Mouse (Mus musculus) cortical plate, adult 2 months (tissue): Measurements from ENCODE around the gene Dtymk. TPM values are rescaled to one million over a fixed set of nuclear protein-coding genes. Genes with fewer than 3 reads are reported as not detected.

Experiments
- H3K27ac ChIP-seq: fragments of 200-500 bp; 2 replicates; pipeline ENCODE4 v1.5.1; 2012; ENCODE audit warnings: low read length, control low read depth, inconsistent platforms; ENCODE audit not compliant: insufficient read depth
- H3K4me1 ChIP-seq: fragments of 200-500 bp; 2 replicates; pipeline ENCODE4 v1.6.1; 2011; ENCODE audit warnings: low read length; ENCODE audit not compliant: control insufficient read depth, insufficient read depth
- H3K4me3 ChIP-seq: fragments of 200-500 bp; 2 replicates; pipeline ENCODE4 v1.5.1; 2011; ENCODE audit warnings: mild to moderate bottlenecking, low read length, control low read depth; ENCODE audit not compliant: insufficient read depth
- CTCF ChIP-seq: fragments of 200-500 bp; IDR thresholded peaks from 2 replicates; pipeline ENCODE4 v1.5.1; 2011; ENCODE audit warnings: mild to moderate bottlenecking, control low read depth, low read length; ENCODE audit not compliant: insufficient read depth; ENCODE audit errors: extremely low read depth
- POLR2A ChIP-seq: fragments of 200-500 bp; IDR thresholded peaks from 2 replicates; pipeline ENCODE4 v1.6.1; 2011; ENCODE audit warnings: mild to moderate bottlenecking, low read length, control low read depth; ENCODE audit not compliant: insufficient read depth; ENCODE audit errors: extremely low read depth
- polyA plus RNA-seq: library from polyadenylated mRNA; depleted of rRNA; stranded (reverse); fragments of >200 nt; gene quantifications from 2 replicates; pipeline ENCODE4 v1.2.3, GENCODE M21; 2012; rRNA removed

Dtymk gene
- polyA plus RNA-seq, 1 experiment, result 82.7 TPM

DNA sequence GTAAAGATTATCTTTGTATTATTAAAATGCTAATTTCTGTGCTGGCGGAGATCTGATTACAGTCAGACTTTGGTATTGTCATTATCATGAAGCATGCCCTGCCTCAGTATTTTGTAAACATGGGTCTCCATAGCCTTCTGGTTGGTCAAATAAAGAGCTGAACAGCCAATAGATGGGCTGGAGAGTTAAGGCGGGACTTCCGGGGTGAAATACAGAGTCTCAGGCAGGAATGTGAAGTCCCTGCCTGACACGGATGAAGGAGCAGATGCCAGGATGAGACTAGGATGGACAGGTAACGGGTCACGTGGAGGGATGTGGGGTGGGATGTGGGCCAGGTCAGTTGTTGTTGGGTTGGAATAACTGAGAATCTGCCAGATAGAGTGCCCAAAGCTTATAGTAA lies 50.4 kb downstream of the Dtymk start, which contains the start of gene Atg4b:
Gene Atg4b, plus strand, starts transcription at position 211 of the 400 bp plus-strand sequence.
- TF ChIP-seq CTCF (no peak), POLR2A (no peak)
- Histone ChIP-seq H3K4me3 (no peak within 1 kb of the TSS), H3K27ac (no peak within 1 kb of the TSS), H3K4me1 (no peaks in the 10 kb centered on the region; the same call in 1 of the 2 replicates)

DNA sequence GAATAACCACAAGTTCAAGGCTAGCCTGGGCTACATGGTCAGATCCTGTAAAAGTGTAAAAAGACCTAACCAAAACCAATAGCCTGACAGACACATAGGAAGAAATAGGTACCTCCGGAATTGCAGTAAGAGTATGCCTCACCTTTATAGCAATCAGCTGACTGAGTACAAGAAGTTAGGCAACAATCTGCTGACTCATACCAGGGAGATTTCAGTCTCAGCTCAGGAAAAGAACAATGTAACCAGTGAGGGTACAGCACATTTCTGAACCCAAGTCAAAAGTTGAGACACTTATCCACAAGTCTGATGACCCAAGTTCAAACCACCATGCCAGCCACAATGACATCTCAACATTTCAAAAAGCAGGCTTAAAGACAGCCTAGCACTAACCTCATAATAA lies 53.2 kb downstream of the Dtymk start:
- H3K4me3 ChIP-seq, result no peak overlapping the region
- H3K4me1 ChIP-seq, result no peaks in the 10 kb centered on the region; the same call in 1 of the 2 replicates
- no peak overlapping the region for H3K27ac ChIP-seq
- TF ChIP-seq CTCF (no peak), POLR2A (no peak)

DNA sequence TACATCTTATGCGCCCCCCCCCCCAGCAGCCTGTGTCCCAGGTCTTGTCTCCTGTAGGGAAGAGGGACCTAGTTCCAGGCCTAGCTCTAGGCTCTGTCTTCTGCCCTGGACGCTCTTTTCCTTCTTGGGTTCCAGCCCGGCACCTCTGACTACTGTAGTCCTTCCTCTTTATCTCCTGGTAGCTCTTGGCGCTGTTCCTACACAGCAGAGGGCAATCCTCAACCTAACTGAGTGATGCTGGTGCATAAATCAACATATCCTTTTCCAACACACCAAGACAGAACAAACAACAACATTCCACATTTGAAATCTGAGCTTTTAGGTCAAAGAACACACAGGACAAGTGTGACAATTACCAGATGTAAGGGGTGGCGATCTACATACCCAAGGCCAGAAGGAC lies 55.6 kb downstream of the Dtymk start:
- Histone ChIP-seq H3K27ac (no peak overlapping the region), H3K4me3 (no peak overlapping the region), H3K4me1 (no peaks in the 10 kb centered on the region; the same call in 1 of the 2 replicates)
- TF ChIP-seq POLR2A, result no peak
- TF ChIP-seq CTCF, result no peak

DNA sequence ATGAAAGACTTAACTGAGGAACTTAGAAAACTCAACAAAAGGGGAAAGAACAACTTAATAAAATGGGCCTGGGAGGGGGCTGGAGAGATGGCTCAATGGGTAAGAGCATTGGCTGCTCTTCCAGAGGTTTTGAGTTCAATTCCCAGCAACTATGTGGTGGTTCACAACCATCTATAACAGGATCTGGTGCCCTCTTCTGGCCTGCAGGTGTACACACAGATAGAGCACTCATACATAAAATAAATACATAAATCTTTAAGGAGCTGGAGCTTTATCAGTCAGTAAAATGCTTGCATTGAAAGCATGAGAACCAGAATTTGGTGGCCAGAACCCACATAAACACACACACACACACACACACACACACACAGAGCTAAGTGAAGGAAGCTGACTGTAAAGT lies 58.8 kb downstream of the Dtymk start:
- TF ChIP-seq POLR2A (no peak), CTCF (no peak)
- no peaks in the 10 kb centered on the region; the same call in 1 of the 2 replicates for H3K4me1 ChIP-seq
- no peak overlapping the region for H3K27ac ChIP-seq
- no peak overlapping the region for H3K4me3 ChIP-seq

Other genes with a start within 250 kb of the Dtymk start
- 404 and 424 TPM in 2 replicates for gene Stk25, start 143.3 kb downstream of the Dtymk start, polyA plus RNA-seq
- gene Bok, start 116.3 kb downstream of the Dtymk start, polyA plus RNA-seq, result 43.3 and 52.2 TPM in 2 replicates
- 50.6 and 50.7 TPM in 2 replicates for gene Atg4b, start 50.4 kb downstream of the Dtymk start, polyA plus RNA-seq
- 34.2 and 37.1 TPM in 2 replicates for gene Thap4, start 47.1 kb downstream of the Dtymk start, polyA plus RNA-seq
- gene Ing5, start 2.0 kb upstream of the Dtymk start, polyA plus RNA-seq, result 8.6 and 8.9 TPM in 2 replicates
- 15.0 and 15.1 TPM in 2 replicates for gene D2hgdh, start 23.0 kb upstream of the Dtymk start, polyA plus RNA-seq
- gene Gal3st2, start 59.4 kb upstream of the Dtymk start, polyA plus RNA-seq, result not detected in 2 replicates
- gene Gal3st2b, start 116.4 kb upstream of the Dtymk start, polyA plus RNA-seq, result 0.17 TPM in 1 of 2 replicates, not detected in the other
- under 0.01 and 0.02 TPM in 2 replicates for gene Gal3st2c, start 188.6 kb upstream of the Dtymk start, polyA plus RNA-seq
- gene Neu4, start 218.5 kb upstream of the Dtymk start, polyA plus RNA-seq, result 9.0 and 9.6 TPM in 2 replicates